Mouse (Mus musculus) gastrocnemius, adult 18-20 months (tissue): Measurements from ENCODE around the gene Palm3. TPM values are rescaled to one million over a fixed set of nuclear protein-coding genes. Genes with fewer than 3 reads are reported as not detected.
A peak's percentile ranks its signal among the peaks of the same experiment; 100 is the strongest.
"Not testable (repeated sequence)": the region's sequence is repeated elsewhere in the genome, so short reads cannot be mapped to it uniquely, and the experiment has no call there.

Experiments
- DNase-seq: peaks from one replicate; pipeline ENCODE4 v3.0.0; 2021; ENCODE audit warnings: low spot score
- total RNA-seq, 2 experiments: library from RNA; stranded (reverse); gene quantifications; 2 replicates each; pipeline ENCODE4 v1.2.3; 2021

The Palm3 gene
- total RNA-seq, 2 experiments from 2014 or later, result 0.09 to 0.11 TPM

GRCm38 (mm10) chr8:83997511-83998141, 23.6 kb upstream of the Palm3 start, which contains the start of gene Samd1:
TSS of gene Samd1 (plus strand) at chr8:83997672.
- no peak for DNase-seq

- DNase-seq, result no peak
These were observed 22.8 kb upstream of the Palm3 start for GRCm38 (mm10) chr8:83998231-83999056.

DNA sequence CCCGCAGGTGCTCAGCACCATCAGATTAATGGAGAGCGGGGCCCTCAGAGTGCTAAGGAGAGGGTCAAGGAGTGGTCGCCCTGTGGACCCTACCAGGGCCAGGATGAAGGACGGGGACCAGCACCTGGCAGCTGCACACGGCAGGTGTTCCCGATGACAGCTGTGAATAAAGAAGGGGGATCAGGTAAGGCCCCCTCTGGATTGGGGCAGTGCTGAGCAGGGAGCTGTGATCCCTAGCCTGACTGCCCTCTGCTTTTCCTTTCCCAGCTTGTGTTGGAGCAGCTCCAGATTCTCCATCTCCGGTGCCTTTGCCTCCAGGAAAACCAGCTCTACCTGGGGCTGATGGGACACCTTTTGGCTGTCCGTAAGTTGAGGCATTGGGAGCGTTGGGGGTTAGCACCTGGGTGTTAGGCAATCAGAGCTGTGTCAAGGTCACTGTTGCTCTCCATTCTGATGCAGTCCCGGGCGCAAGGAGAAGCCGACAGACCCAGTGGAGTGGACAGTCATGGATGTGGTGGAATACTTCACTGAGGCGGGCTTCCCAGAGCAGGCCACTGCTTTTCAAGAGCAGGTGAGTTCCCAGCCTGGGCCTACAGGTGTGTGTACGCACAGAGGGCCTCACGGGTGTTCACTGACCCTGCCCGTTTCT, 22.1 kb upstream of the Palm3 start:
- no peak for DNase-seq

DNA sequence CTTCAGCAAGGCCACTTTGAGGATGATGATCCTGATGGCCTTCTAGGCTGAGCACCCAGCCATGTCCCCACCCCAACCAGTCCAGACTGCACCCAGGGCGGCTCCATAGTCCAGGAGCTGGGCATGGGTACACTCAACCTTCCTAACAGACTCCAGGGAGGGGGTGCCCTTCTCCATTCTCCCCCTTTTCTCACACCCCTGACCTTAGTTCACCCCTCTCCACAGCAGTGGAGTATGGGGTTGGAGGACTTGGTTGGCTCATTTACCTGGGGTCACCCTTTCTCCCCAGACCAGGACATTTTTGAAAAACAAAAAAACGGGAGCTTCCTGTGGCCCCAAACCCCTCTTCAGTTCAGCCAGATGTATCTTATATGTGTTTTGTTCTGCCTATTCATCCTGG, 21.4 kb upstream of the Palm3 start:
- no peak for DNase-seq

GRCm38 (mm10) chr8:84001281-84002000, 19.8 kb upstream of the Palm3 start, which contains the start of gene 1700067K01Rik:
TSS of gene 1700067K01Rik (plus strand) at chr8:84001502.
- DNase-seq, result no peak

- no peak for DNase-seq
These were observed 18.2 kb upstream of the Palm3 start for GRCm38 (mm10) chr8:84002957-84003611.

GRCm38 (mm10) chr8:84003612-84004246, 17.5 kb upstream of the Palm3 start:
- DNase-seq, result no peak

- peak; percentile 96 for DNase-seq
These were observed 16.6 kb upstream of the Palm3 start for GRCm38 (mm10) chr8:84004533-84005201.

GRCm38 (mm10) chr8:84005502-84005901, 15.8 kb upstream of the Palm3 start:
- DNase-seq, result not testable (repeated sequence)

GRCm38 (mm10) chr8:84008362-84008761, 12.9 kb upstream of the Palm3 start:
- no peak for DNase-seq

- DNase-seq, result peak; percentile 87
These were observed 11.4 kb upstream of the Palm3 start for GRCm38 (mm10) chr8:84009876-84010275.

DNA sequence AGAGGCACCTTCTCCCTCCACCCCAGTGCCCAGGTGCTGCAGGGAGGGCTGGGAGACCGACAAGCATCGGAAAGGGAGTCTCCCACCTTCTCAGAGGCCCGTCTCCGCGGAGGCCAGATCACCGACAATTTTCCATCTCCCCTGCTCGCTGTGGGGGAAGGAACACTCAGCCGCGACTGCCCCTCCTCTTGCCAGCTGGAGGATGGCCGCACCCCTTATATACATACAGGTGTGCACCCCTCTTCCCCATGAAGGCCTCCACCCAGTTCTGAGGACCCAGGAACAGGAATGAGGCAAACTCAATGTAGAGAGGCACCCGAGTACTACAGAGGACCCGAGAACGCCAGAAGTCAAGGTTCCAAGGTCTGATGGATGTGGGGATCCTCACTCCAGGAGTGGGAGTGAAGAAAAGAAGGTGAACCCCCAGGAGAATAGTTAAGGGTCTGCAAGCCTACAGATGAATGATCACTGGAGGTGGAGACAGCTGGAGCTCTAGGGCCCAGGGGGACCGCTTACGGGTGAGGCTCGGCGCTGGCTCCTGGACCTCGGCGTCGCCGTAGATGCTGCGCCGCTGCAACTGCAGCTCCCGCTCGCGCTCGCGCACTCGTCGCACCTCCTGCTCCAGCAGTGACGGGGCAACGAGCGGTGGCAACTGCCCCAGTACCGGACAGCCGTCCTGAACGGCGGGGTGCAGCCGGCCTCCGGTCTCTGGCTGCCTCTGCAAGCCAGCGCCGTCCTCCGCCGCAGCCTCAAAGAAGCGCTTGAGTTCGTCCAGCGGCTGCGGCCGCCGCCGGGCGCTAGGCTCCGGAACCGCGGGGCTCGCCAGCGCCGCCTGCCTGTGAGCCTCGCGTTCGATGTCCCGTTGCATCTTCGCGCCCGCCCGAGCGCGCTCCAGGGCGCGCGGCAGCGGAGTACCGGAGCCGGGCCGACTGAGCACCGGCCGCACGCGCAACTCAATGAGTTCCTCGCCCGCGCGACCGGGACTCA, 10.4 kb upstream of the Palm3 start:
- DNase-seq, result peak; percentile 77

GRCm38 (mm10) chr8:84011705-84012498, 9.4 kb upstream of the Palm3 start, which contains the start of gene 2210011C24Rik:
TSS of gene 2210011C24Rik (minus strand) at chr8:84012171.
- DNase-seq, result no peak

DNA sequence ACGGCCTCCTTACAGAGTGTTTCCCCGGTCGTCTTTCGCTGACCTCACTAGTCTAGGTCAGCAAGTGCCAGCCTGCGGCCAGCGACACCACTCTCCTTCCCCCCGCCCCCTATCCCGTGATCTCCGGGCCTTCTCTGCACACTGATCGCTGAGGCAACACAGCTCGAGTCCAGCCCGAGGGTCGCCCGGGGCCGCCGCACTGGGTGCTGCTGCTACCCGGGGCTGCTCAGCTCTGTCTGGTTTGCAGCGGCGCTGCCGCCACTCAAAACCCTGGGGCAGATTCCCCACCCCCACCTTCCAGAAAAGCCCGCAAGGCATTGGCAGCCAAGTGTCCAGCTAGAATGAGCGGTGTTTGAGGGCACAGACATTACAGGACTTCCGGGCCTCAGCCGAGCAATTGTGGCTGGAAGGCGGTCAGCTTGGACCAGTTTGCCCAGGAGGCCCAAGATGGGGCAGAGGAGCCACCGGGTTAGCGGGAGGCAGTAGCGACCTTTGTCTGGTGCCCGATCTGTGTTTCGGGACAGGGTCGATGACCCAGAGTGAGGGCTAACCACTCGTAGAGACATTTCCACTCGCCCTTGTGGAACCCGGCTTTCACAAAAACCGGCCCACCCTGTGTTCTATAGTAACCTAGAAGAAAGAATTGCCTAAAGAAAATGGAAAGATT, 8.6 kb upstream of the Palm3 start:
- DNase-seq, result no peak

GRCm38 (mm10) chr8:84015833-84016232, 5.4 kb upstream of the Palm3 start:
- no peak for DNase-seq

DNA sequence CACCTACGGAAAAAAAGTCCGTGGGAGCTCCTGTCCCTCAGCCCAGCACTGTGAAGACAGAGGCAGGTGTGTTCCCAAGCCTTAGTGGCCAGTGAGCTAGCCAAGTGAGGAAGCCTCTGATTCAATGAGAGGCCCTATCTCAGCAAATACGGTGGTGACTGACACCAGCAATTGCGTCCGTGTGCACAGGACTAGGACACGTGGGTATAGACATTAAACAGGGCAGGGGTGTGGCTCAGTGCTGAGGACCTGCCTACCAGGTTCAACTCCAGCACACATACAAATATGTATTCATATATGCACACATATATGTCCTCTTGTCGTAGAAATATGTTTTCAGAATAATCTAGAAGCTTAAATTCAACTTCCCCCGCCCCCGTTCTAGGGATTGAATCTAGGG, 1.5 kb upstream of the Palm3 start:
- no peak for DNase-seq

- DNase-seq, result no peak
These were observed 298 bp downstream of the Palm3 start for GRCm38 (mm10) chr8:84021569-84021968.
